Comparison of ENCODE assay signal across 8 mouse cellular contexts in the genomic region with DNA sequence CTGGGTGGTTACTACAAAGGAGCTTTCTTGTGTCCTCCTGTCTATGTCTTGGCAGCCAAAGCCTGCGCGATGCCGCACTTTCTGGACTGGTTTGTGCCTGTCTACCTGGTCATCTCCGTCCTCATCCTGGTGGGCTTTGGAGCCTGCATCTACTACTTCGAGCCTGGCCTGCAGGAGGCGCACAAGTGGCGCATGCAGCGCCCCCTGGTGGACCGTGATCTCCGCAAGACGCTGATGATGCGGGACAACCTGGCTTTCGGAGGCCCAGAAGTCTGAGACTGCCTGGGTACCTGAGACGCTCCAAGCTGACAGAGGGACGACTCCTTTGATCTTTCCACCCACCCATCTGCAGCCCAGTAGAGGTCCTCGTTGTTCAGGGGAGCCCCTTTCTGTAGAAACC. TPM values are rescaled to one million over a fixed set of nuclear protein-coding genes. Genes with fewer than 3 reads are reported as not detected.
DNase-seq lines count a peak whose midpoint lies in the region; ATAC-seq and TF ChIP-seq lines count a peak whose summit lies in the region.

No protein-coding gene starts in this region.

- H3K4me3 ChIP-seq in forebrain, embryonic 10.5 days = no peak overlapping the region
- no peak overlapping the region for H3K4me3 ChIP-seq in forebrain, embryonic 13.5 days
- no peak overlapping the region for H3K4me3 ChIP-seq in lung, embryonic 15.5 days
- no peak overlapping the region for H3K4me3 ChIP-seq in small intestine, adult 2 months (ENCODE audit: low read depth, low read length)

- 14% methylated on average over 16 of the region's 16 CpGs for WGBS in forebrain, embryonic 10.5 days
- WGBS in forebrain, embryonic 13.5 days = 10% methylated on average over 16 of the region's 16 CpGs
- WGBS in lung, embryonic 15.5 days = 12% methylated on average over 16 of the region's 16 CpGs
- WGBS in small intestine, adult 2 months = 13% methylated on average over 16 of the region's 16 CpGs

- no peak overlapping the region for H3K9ac ChIP-seq in forebrain, embryonic 13.5 days
- no peak overlapping the region for H3K9ac ChIP-seq in lung, embryonic 15.5 days

- H3K9me3 ChIP-seq in forebrain, embryonic 10.5 days = no peaks in the 10 kb centered on the region
- H3K9me3 ChIP-seq in forebrain, embryonic 13.5 days (replicated peaks) = no peaks in the 10 kb centered on the region
- no peaks in the 10 kb centered on the region for H3K9me3 ChIP-seq in lung, embryonic 15.5 days

- peaks cover 24% of the 10 kb centered on the region for H3K27me3 ChIP-seq in forebrain, embryonic 10.5 days (ENCODE audit: poor library complexity, severe bottlenecking)
- no peaks in the 10 kb centered on the region for H3K27me3 ChIP-seq in forebrain, embryonic 13.5 days
- no peaks in the 10 kb centered on the region; the same call in 1 of the 2 replicates for H3K27me3 ChIP-seq in lung, embryonic 15.5 days
- no peaks in the 10 kb centered on the region for H3K27me3 ChIP-seq in small intestine, adult 2 months (ENCODE audit: control insufficient read depth, insufficient read depth, low read length)

- H3K4me1 ChIP-seq in forebrain, embryonic 10.5 days = peaks cover 27% of the 10 kb centered on the region
- H3K4me1 ChIP-seq in forebrain, embryonic 13.5 days = peaks cover 35% of the 10 kb centered on the region
- H3K4me1 ChIP-seq in lung, embryonic 15.5 days = no peaks in the 10 kb centered on the region
- no peaks in the 10 kb centered on the region for H3K4me1 ChIP-seq in small intestine, adult 2 months (ENCODE audit: control insufficient read depth, insufficient read depth, insufficient read length, low read length)

- peak; percentile 86 for TF ChIP-seq CTCF in small intestine, adult 2 months (IDR thresholded peaks at IDR 0.05; ENCODE audit: extremely low read depth, insufficient read length, insufficient replicate concordance, low read depth, low read length)

- H3K36me3 ChIP-seq in forebrain, embryonic 10.5 days (replicated peaks) = no peaks in the 10 kb centered on the region
- H3K36me3 ChIP-seq in forebrain, embryonic 13.5 days (ENCODE audit: poor library complexity, severe bottlenecking) = no peaks in the 10 kb centered on the region
- H3K36me3 ChIP-seq in lung, embryonic 15.5 days = no peaks in the 10 kb centered on the region
- no peaks in the 10 kb centered on the region for H3K36me3 ChIP-seq in small intestine, adult 2 months (ENCODE audit: control insufficient read depth, insufficient read depth, low read length)

- no peak for ATAC-seq in forebrain, embryonic 13.5 days
- ATAC-seq in lung, embryonic 15.5 days (ENCODE audit: borderline replicate concordance, extremely low read depth, low FRiP score, low TSS enrichment) = 0 out of 2 replicates have a peak, but pooled peaks have one; percentile 27

- peak; percentile 76 for DNase-seq in forebrain, embryonic 10.5 days (ENCODE audit: extremely low spot score, low spot score)
- DNase-seq in urinary bladder, postnatal 14 days (ENCODE audit: low spot score) = peak; percentile 60
- no peak for DNase-seq in urinary bladder, postnatal 10 days (ENCODE audit: low spot score)
- DNase-seq in cerebellum, postnatal 4 days (ENCODE audit: low spot score in 2 of 2) = peak; percentile 70 to 89
- peak; percentile 82 for DNase-seq in induced T-regulatory cell, adult 2 months (ENCODE audit: low read depth)

- no peak for TF ChIP-seq POLR2A in small intestine, adult 2 months (IDR thresholded peaks at IDR 0.05; ENCODE audit: low read depth, low read length)

- H3K27ac ChIP-seq in forebrain, embryonic 10.5 days = no peak overlapping the region
- no peak overlapping the region for H3K27ac ChIP-seq in forebrain, embryonic 13.5 days
- no peak overlapping the region for H3K27ac ChIP-seq in lung, embryonic 15.5 days
- H3K27ac ChIP-seq in small intestine, adult 2 months (ENCODE audit: insufficient read depth, low read depth, low read length) = no peak overlapping the region

- H3K4me2 ChIP-seq in forebrain, embryonic 13.5 days = no peak overlapping the region
- H3K4me2 ChIP-seq in lung, embryonic 15.5 days = no peak overlapping the region

RNA-seq across cellular contexts. Expression of gene 1500009C09Rik, which starts 7.3 kb away (rescaled TPM):
- polyA plus RNA-seq in forebrain, embryonic 10.5 days (2016; fragmentation: Nextera tagmentation; extraction: Ambion mirVana) = 0.26 TPM in 1 of 2 replicates, not detected in the other
- 7.7 and 7.8 TPM in 2 replicates for polyA plus RNA-seq in forebrain, embryonic 13.5 days (2015; fragmentation: Nextera tagmentation; extraction: Ambion mirVana)
- polyA plus RNA-seq in lung, embryonic 15.5 days (2015; fragmentation: Nextera tagmentation; extraction: Ambion mirVana) = not detected in 2 replicates
- polyA plus RNA-seq in small intestine, adult 2 months (2012; rRNA removed) = 0.19 and 0.37 TPM in 2 replicates

RNA-seq across cellular contexts. Expression of gene Cenpm, which starts 15.0 kb away (rescaled TPM):
- polyA plus RNA-seq in forebrain, embryonic 10.5 days (2016; fragmentation: Nextera tagmentation; extraction: Ambion mirVana) = 95.1 and 97.3 TPM in 2 replicates
- polyA plus RNA-seq in forebrain, embryonic 13.5 days (2015; fragmentation: Nextera tagmentation; extraction: Ambion mirVana) = 71.5 and 76.5 TPM in 2 replicates
- 71.6 and 74.5 TPM in 2 replicates for polyA plus RNA-seq in lung, embryonic 15.5 days (2015; fragmentation: Nextera tagmentation; extraction: Ambion mirVana)
- polyA plus RNA-seq in small intestine, adult 2 months (2012; rRNA removed) = 5.8 and 16.4 TPM in 2 replicates

RNA-seq across cellular contexts. Expression of gene Sept3, which starts 15.2 kb away (rescaled TPM):
- polyA plus RNA-seq in forebrain, embryonic 10.5 days (2016; fragmentation: Nextera tagmentation; extraction: Ambion mirVana) = 62.1 and 62.5 TPM in 2 replicates
- polyA plus RNA-seq in forebrain, embryonic 13.5 days (2015; fragmentation: Nextera tagmentation; extraction: Ambion mirVana) = 248 and 264 TPM in 2 replicates
- polyA plus RNA-seq in lung, embryonic 15.5 days (2015; fragmentation: Nextera tagmentation; extraction: Ambion mirVana) = 4.1 and 6.3 TPM in 2 replicates
- polyA plus RNA-seq in small intestine, adult 2 months (2012; rRNA removed) = 0.24 and 0.52 TPM in 2 replicates

RNA-seq across cellular contexts. Expression of gene Tnfrsf13c, which starts 35.3 kb away (rescaled TPM):
- polyA plus RNA-seq in forebrain, embryonic 10.5 days (2016; fragmentation: Nextera tagmentation; extraction: Ambion mirVana) = 0.18 TPM in 1 of 2 replicates, not detected in the other
- 0.15 and 0.22 TPM in 2 replicates for polyA plus RNA-seq in forebrain, embryonic 13.5 days (2015; fragmentation: Nextera tagmentation; extraction: Ambion mirVana)
- polyA plus RNA-seq in lung, embryonic 15.5 days (2015; fragmentation: Nextera tagmentation; extraction: Ambion mirVana) = 0.12 TPM in 1 of 2 replicates, not detected in the other
- 6.3 and 14.1 TPM in 2 replicates for polyA plus RNA-seq in small intestine, adult 2 months (2012; rRNA removed)

RNA-seq across cellular contexts. Expression of gene Wbp2nl, which starts 39.2 kb away (rescaled TPM):
- 0.10 and 0.11 TPM in 2 replicates for polyA plus RNA-seq in forebrain, embryonic 10.5 days (2016; fragmentation: Nextera tagmentation; extraction: Ambion mirVana)
- polyA plus RNA-seq in forebrain, embryonic 13.5 days (2015; fragmentation: Nextera tagmentation; extraction: Ambion mirVana) = not detected in 2 replicates
- polyA plus RNA-seq in lung, embryonic 15.5 days (2015; fragmentation: Nextera tagmentation; extraction: Ambion mirVana) = 0.37 and 0.40 TPM in 2 replicates
- not detected in 2 replicates for polyA plus RNA-seq in small intestine, adult 2 months (2012; rRNA removed)
